Mouse (Mus musculus) myocyte (in vitro differentiated cells): ENCODE measurements around the gene Ablim2. TPM values are rescaled to one million over a fixed set of nuclear protein-coding genes. Genes with fewer than 3 reads are reported as not detected.

Experiments
- H3K27me3 ChIP-seq: one replicate; pipeline ENCODE4 v1.6.1; 2011; ENCODE audit not compliant: control insufficient read depth, insufficient read depth, insufficient read length
- H3K36me3 ChIP-seq: one replicate; pipeline ENCODE4 v1.6.1; 2011; ENCODE audit not compliant: control insufficient read depth, insufficient read depth
- H3K4me2 ChIP-seq: one replicate; pipeline ENCODE4 v1.6.1; 2011; ENCODE audit warnings: low read depth, control low read depth
- H3K4me3 ChIP-seq: one replicate; pipeline ENCODE4 v1.5.1; 2011; ENCODE audit warnings: mild to moderate bottlenecking, control low read depth, moderate library complexity
- H3K79me2 ChIP-seq: one replicate; pipeline ENCODE4 v1.6.1; 2011; ENCODE audit not compliant: control insufficient read depth, insufficient read depth
- H3ac ChIP-seq: one replicate; pipeline ENCODE4 v1.6.1; 2011; ENCODE audit not compliant: control insufficient read depth, insufficient read length
- CEBPB ChIP-seq: IDR thresholded peaks from 2 replicates; pipeline ENCODE4 v1.6.1; 2011; ENCODE audit warnings: mild to moderate bottlenecking, moderate library complexity; ENCODE audit not compliant: poor library complexity, insufficient read depth, severe bottlenecking
- E2F4 ChIP-seq: IDR thresholded peaks from one replicate; pipeline ENCODE4 v1.6.1; 2011; ENCODE audit warnings: mild to moderate bottlenecking, control low read depth, moderate library complexity; ENCODE audit not compliant: insufficient read depth
- MAX ChIP-seq: IDR thresholded peaks from one replicate; pipeline ENCODE4 v1.6.1; 2011; ENCODE audit warnings: low read depth, mild to moderate bottlenecking, control low read depth
- MYOD1 ChIP-seq, 3 experiments: IDR thresholded peaks; one replicate each; pipeline ENCODE4 v1.6.1; 2011; ENCODE audit warnings: control low read depth in 2 of 3, low read depth in 2 of 3, mild to moderate bottlenecking in 2 of 3, moderate library complexity in 1 of 3; ENCODE audit not compliant: insufficient read length in 2 of 3, control insufficient read depth in 1 of 3
- MYOG ChIP-seq, 3 experiments: IDR thresholded peaks; one replicate each; pipeline ENCODE4 v1.6.1; 2011; ENCODE audit warnings: control low read depth in 2 of 3, low read depth in 2 of 3, mild to moderate bottlenecking in 2 of 3; ENCODE audit not compliant: insufficient read length in 2 of 3, control insufficient read depth in 1 of 3, insufficient read depth in 1 of 3
- POLR2A ChIP-seq: IDR thresholded peaks from one replicate; pipeline ENCODE4 v1.6.1; 2011; ENCODE audit warnings: low read depth, mild to moderate bottlenecking, control low read depth, moderate library complexity; ENCODE audit not compliant: insufficient read length
- POLR2AphosphoS2 ChIP-seq: IDR thresholded peaks from one replicate; pipeline ENCODE4 v1.6.1; 2011; ENCODE audit warnings: low read depth, control low read depth; ENCODE audit not compliant: insufficient read length
- REST ChIP-seq: IDR thresholded peaks from one replicate; pipeline ENCODE4 v1.6.1; 2011; ENCODE audit warnings: mild to moderate bottlenecking, control low read depth, moderate library complexity; ENCODE audit not compliant: insufficient read depth, insufficient read length
- SRF ChIP-seq: IDR thresholded peaks from one replicate; pipeline ENCODE4 v1.6.1; 2011; ENCODE audit warnings: low read depth; ENCODE audit not compliant: control insufficient read depth, insufficient read length
- TCF12 ChIP-seq: IDR thresholded peaks from one replicate; pipeline ENCODE4 v1.6.1; 2011; ENCODE audit warnings: mild to moderate bottlenecking, control low read depth; ENCODE audit not compliant: poor library complexity, insufficient read depth, severe bottlenecking
- TCF3 ChIP-seq: IDR thresholded peaks from one replicate; pipeline ENCODE4 v1.6.1; 2011; ENCODE audit warnings: low read depth, control low read depth; ENCODE audit not compliant: insufficient read length
- USF1 ChIP-seq: IDR thresholded peaks from one replicate; pipeline ENCODE4 v1.6.1; 2011; ENCODE audit warnings: low read depth, mild to moderate bottlenecking, control low read depth, moderate library complexity
- polyA plus RNA-seq: library from polyadenylated mRNA; unstranded; fragments of >200 nt; fragmentation: generic; extraction: Trizol; gene quantifications from one replicate; pipeline ENCODE4 v1.2.1, GENCODE M21; 2012; ENCODE audit warnings: missing spikeins

The Ablim2 gene
- polyA plus RNA-seq, 1 experiment, result 11.9 TPM

GRCm38 (mm10) chr5:35856245-35856644, 98.6 kb downstream of the Ablim2 start:
- H3ac ChIP-seq, result no peak overlapping the region
- peaks cover 62% of the 10 kb centered on the region for H3K27me3 ChIP-seq
- H3K4me2 ChIP-seq, result no peak overlapping the region
- H3K79me2 ChIP-seq, result no peaks in the 10 kb centered on the region
- H3K36me3 ChIP-seq, result no peaks in the 10 kb centered on the region
- TF ChIP-seq REST, result no peak
- no peak for TF ChIP-seq TCF3
- no peak for TF ChIP-seq MAX
- TF ChIP-seq CEBPB, result no peak
- TF ChIP-seq POLR2A, result no peak
- no peak for TF ChIP-seq TCF12
- no peak for TF ChIP-seq MYOD1 (IDR thresholded peaks at IDR 0.05; ENCODE audit: control insufficient read depth in 1 of 3, insufficient read length in 2 of 3, low read depth in 2 of 3)
- TF ChIP-seq E2F4, result no peak
- no peak for TF ChIP-seq USF1
- TF ChIP-seq POLR2AphosphoS2, result no peak
- TF ChIP-seq SRF, result no peak
- no peak for TF ChIP-seq MYOG (IDR thresholded peaks at IDR 0.05; ENCODE audit: control insufficient read depth in 1 of 3, insufficient read depth in 1 of 3, insufficient read length in 2 of 3, low read depth in 2 of 3)
- H3K4me3 ChIP-seq, result no peak overlapping the region

GRCm38 (mm10) chr5:35858069-35858468, 100.4 kb downstream of the Ablim2 start:
- no peak for TF ChIP-seq E2F4
- no peak for TF ChIP-seq MAX
- TF ChIP-seq REST, result no peak
- TF ChIP-seq MYOD1 (IDR thresholded peaks at IDR 0.05; ENCODE audit: control insufficient read depth in 1 of 3, insufficient read length in 2 of 3, low read depth in 2 of 3), result no peak
- TF ChIP-seq USF1, result no peak
- no peak for TF ChIP-seq TCF3
- TF ChIP-seq TCF12, result no peak
- peaks cover 73% of the 10 kb centered on the region for H3K27me3 ChIP-seq

GRCm38 (mm10) chr5:35861456-35861855, 103.8 kb downstream of the Ablim2 start:
- Histone ChIP-seq H3K4me3 (no peak overlapping the region), H3ac (no peak overlapping the region), H3K4me2 (no peak overlapping the region), H3K79me2 (no peaks in the 10 kb centered on the region), H3K36me3 (no peaks in the 10 kb centered on the region), H3K27me3 (peaks cover 58% of the 10 kb centered on the region)
- TF ChIP-seq E2F4, result no peak
- TF ChIP-seq TCF3, result no peak
- no peak for TF ChIP-seq TCF12
- no peak for TF ChIP-seq USF1
- TF ChIP-seq POLR2AphosphoS2, result no peak
- no peak for TF ChIP-seq MYOG (IDR thresholded peaks at IDR 0.05; ENCODE audit: control insufficient read depth in 1 of 3, insufficient read depth in 1 of 3, insufficient read length in 2 of 3, low read depth in 2 of 3)
- no peak for TF ChIP-seq REST

More at GRCm38 (mm10) chr5:35858069-35858468, 100.4 kb downstream of the Ablim2 start:
- no peaks in the 10 kb centered on the region for H3K36me3 ChIP-seq
- H3ac ChIP-seq, result no peak overlapping the region
- no peak overlapping the region for H3K4me2 ChIP-seq
- no peaks in the 10 kb centered on the region for H3K79me2 ChIP-seq
- no peak overlapping the region for H3K4me3 ChIP-seq

DNA sequence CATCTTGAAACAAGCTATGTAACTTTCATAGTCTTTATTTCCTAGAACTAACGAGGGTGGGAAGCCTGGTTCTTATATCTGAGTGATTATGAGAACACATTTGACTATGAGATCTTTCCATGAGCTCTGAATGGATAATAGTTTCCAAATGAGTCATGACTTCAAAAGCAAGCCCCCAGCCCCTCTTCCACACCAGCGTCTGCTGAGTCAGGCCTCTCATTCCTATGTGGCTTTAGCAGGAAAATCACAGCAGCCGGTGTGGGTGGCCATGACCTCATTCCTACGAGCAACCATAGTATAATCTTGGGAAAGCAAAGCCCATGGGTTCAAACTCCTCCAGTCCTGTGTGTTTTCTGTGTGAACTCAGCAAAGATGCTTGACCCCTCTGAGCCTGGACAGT, 112.3 kb downstream of the Ablim2 start:
- TF ChIP-seq CEBPB (no peak), MYOG (IDR thresholded peaks at IDR 0.05; ENCODE audit: control insufficient read depth in 1 of 3, insufficient read depth in 1 of 3, insufficient read length in 2 of 3, low read depth in 2 of 3) (no peak), TCF3 (no peak), SRF (no peak), E2F4 (no peak), POLR2A (no peak), POLR2AphosphoS2 (no peak), MAX (no peak), TCF12 (no peak), REST (no peak), MYOD1 (IDR thresholded peaks at IDR 0.05; ENCODE audit: control insufficient read depth in 1 of 3, insufficient read length in 2 of 3, low read depth in 2 of 3) (no peak), USF1 (no peak)
- H3K79me2 ChIP-seq, result no peaks in the 10 kb centered on the region
- H3K36me3 ChIP-seq, result no peaks in the 10 kb centered on the region
- H3K4me2 ChIP-seq, result no peak overlapping the region
- H3ac ChIP-seq, result no peak overlapping the region
- peaks cover 9% of the 10 kb centered on the region for H3K27me3 ChIP-seq
- no peak overlapping the region for H3K4me3 ChIP-seq

DNA sequence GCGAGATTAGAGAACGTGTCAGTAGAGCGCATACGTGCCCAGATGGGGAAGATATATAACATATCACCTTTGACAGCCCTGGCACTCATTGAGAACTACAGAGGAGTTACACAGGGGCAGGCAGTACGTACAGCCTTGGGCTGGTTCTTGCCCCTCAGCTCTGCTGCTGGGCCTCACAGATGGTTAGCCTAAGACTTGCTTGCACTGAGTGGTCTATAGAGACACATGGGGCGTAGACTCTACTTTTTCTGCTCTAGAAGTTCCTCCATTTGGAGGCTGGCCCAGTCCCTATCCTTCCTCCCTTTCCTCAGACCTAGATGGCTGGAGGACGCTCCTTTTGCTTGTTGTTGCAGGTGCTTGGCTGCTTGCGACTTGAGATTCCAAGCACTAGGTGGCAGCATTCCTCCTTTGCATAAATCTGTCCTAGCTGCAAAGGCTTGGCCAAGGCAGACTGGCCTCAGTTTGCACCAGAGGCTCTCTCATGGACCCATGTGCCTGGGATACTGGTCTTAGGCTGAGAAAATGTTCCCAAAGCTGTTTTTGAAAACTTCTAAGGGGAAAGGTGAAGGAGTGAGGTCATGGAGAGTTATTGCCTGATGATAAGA, 112.8 kb downstream of the Ablim2 start:
- Histone ChIP-seq H3K79me2 (no peaks in the 10 kb centered on the region), H3K4me2 (no peak overlapping the region), H3K36me3 (no peaks in the 10 kb centered on the region), H3K27me3 (peaks cover 9% of the 10 kb centered on the region), H3K4me3 (no peak overlapping the region), H3ac (no peak overlapping the region)
- no peak for TF ChIP-seq MYOD1 (IDR thresholded peaks at IDR 0.05; ENCODE audit: control insufficient read depth in 1 of 3, insufficient read length in 2 of 3, low read depth in 2 of 3)
- no peak for TF ChIP-seq REST
- no peak for TF ChIP-seq SRF
- TF ChIP-seq POLR2AphosphoS2, result no peak
- no peak for TF ChIP-seq CEBPB
- TF ChIP-seq MYOG (IDR thresholded peaks at IDR 0.05; ENCODE audit: control insufficient read depth in 1 of 3, insufficient read depth in 1 of 3, insufficient read length in 2 of 3, low read depth in 2 of 3), result no peak
- TF ChIP-seq USF1, result no peak
- TF ChIP-seq TCF12, result no peak
- no peak for TF ChIP-seq E2F4
